Mouse (Mus musculus) B cell, adult 2 months (primary cell): ENCODE measurements around the gene Gpr75.
A peak's percentile ranks its signal among the peaks of the same experiment; 100 is the strongest.

Experiments used
- DNase-seq, 2 experiments: peaks; one replicate each; pipeline ENCODE4 v3.0.0; 2022

Gpr75 gene

GRCm38 (mm10) chr11:30885171-30885871 lies at the start of gene Gpr75, which contains the start of gene Asb3:
Gene Gpr75, plus strand, starts transcription at chr11:30885358.
Gene Asb3, plus strand, starts transcription at chr11:30885416.
- DNase-seq: peak in 1 of 2 experiments; percentile 2

- DNase-seq: no peak
These were observed 46.4 kb upstream of the Gpr75 start for GRCm38 (mm10) chr11:30838793-30839192.

GRCm38 (mm10) chr11:30844355-30844754 lies 40.8 kb upstream of the Gpr75 start:
- DNase-seq: no peak

GRCm38 (mm10) chr11:30872425-30872824 lies 12.7 kb upstream of the Gpr75 start:
- no peak for DNase-seq

- DNase-seq: no peak
These were observed 3.0 kb downstream of the Gpr75 start for GRCm38 (mm10) chr11:30888153-30888552.

- DNase-seq: no peak
These were observed 11.0 kb downstream of the Gpr75 start for GRCm38 (mm10) chr11:30896201-30896600.

- DNase-seq: no peak
These were observed 14.2 kb downstream of the Gpr75 start for GRCm38 (mm10) chr11:30899312-30899711.

GRCm38 (mm10) chr11:30912311-30912710 lies 27.2 kb downstream of the Gpr75 start:
- DNase-seq: no peak

- DNase-seq: no peak
These were observed 35.5 kb downstream of the Gpr75 start for GRCm38 (mm10) chr11:30920641-30921040.

GRCm38 (mm10) chr11:30923283-30923682 lies 38.1 kb downstream of the Gpr75 start:
- no peak for DNase-seq

GRCm38 (mm10) chr11:30928079-30928478 lies 42.9 kb downstream of the Gpr75 start:
- DNase-seq: no peak

GRCm38 (mm10) chr11:30928498-30928897 lies 43.3 kb downstream of the Gpr75 start:
- DNase-seq: no peak
